Mouse (Mus musculus) hindbrain, embryonic 10.5 days (tissue): Measurements from ENCODE around the gene Spag9. TPM values are rescaled to one million over a fixed set of nuclear protein-coding genes. Genes with fewer than 3 reads are reported as not detected.

Experiments
- polyA plus RNA-seq: library from polyadenylated mRNA; unstranded; fragments of >200 nt; fragmentation: Nextera tagmentation; extraction: Ambion mirVana; gene quantifications from 2 replicates; pipeline ENCODE4 v1.2.1, GENCODE M21; 2016

Gene Spag9
- polyA plus RNA-seq, 1 experiment from 2014 or later: 70.1 TPM

Other genes starting within 250 kb of the Spag9 start
- 30.9 and 35.8 TPM in 2 replicates for gene Utp18, start 110.3 kb upstream of the Spag9 start, polyA plus RNA-seq
- gene Mbtd1, start 110.2 kb upstream of the Spag9 start, polyA plus RNA-seq: 26.9 and 34.0 TPM in 2 replicates
- 129 and 138 TPM in 2 replicates for gene Nme2, start 39.8 kb upstream of the Spag9 start, polyA plus RNA-seq
- gene Gm20390, start 27.8 kb upstream of the Spag9 start, polyA plus RNA-seq: 482 and 501 TPM in 2 replicates
- 314 and 317 TPM in 2 replicates for gene Nme1, start 27.6 kb upstream of the Spag9 start, polyA plus RNA-seq
- gene Tob1, start 215.4 kb downstream of the Spag9 start, polyA plus RNA-seq: 22.3 and 31.1 TPM in 2 replicates
- gene Wfikkn2, start 249.9 kb downstream of the Spag9 start, polyA plus RNA-seq: 0.61 and 2.0 TPM in 2 replicates